ENCODE assay signal across 27 mouse cellular contexts in genomic region chr4:31860389-31860788, GRCm38 (mm10).
"Had no signal": no experiment of that assay in that cellular context is flagged by ENCODE, and none has a peak within 500 bp of the region (broad histone marks: within the 10 kb centered on the region; RNA-seq: fewer than 3 reads in every experiment).

No protein-coding gene starts in this region.

- H3K4me1 ChIP-seq: embryonic facial prominence, embryonic 10.5 days; embryonic facial prominence, embryonic 12.5 days; embryonic facial prominence, embryonic 13.5 days; embryonic facial prominence, embryonic 15.5 days; forebrain, embryonic 10.5 days; forebrain, embryonic 12.5 days; forebrain, embryonic 13.5 days had no signal

- H3K36me3 ChIP-seq: embryonic facial prominence, embryonic 10.5 days; embryonic facial prominence, embryonic 12.5 days; embryonic facial prominence, embryonic 13.5 days; embryonic facial prominence, embryonic 15.5 days; forebrain, embryonic 10.5 days; forebrain, embryonic 12.5 days had no signal

- DNase-seq: cerebellum, adult 8-10 months; cerebellum, adult 9-10 months; cerebellum, adult 9-11 months; cerebellum, postnatal 10 days; cerebellum, postnatal 14 days; cerebellum, postnatal 25 days; cerebellum, postnatal 36 days; embryo, embryonic 11 days; forebrain, postnatal 0 days; gastrocnemius, adult 2 months; gastrocnemius, postnatal 10 days; gastrocnemius, postnatal 14 days; gastrocnemius, postnatal 25 days; gastrocnemius, postnatal 36 days; heart, adult 11 months; heart, adult 18-20 months; heart, adult 2 months had no signal

- H3K4me3 ChIP-seq: embryonic facial prominence, embryonic 10.5 days; embryonic facial prominence, embryonic 12.5 days; embryonic facial prominence, embryonic 13.5 days; embryonic facial prominence, embryonic 15.5 days; erythroblast, embryonic 14.5 days; forebrain, embryonic 10.5 days; forebrain, embryonic 12.5 days; forebrain, embryonic 13.5 days; gastrocnemius, adult 2 months; heart, adult 2 months had no signal

- H3K9me3 ChIP-seq: embryonic facial prominence, embryonic 10.5 days; embryonic facial prominence, embryonic 12.5 days; embryonic facial prominence, embryonic 13.5 days; embryonic facial prominence, embryonic 15.5 days; forebrain, embryonic 10.5 days; forebrain, embryonic 12.5 days; forebrain, embryonic 13.5 days had no signal

- ATAC-seq: forebrain, embryonic 13.5 days; forebrain, embryonic 14.5 days; forebrain, embryonic 16.5 days; forebrain, postnatal 0 days had no signal

- H3K4me2 ChIP-seq: embryonic facial prominence, embryonic 12.5 days; embryonic facial prominence, embryonic 13.5 days; embryonic facial prominence, embryonic 15.5 days; forebrain, embryonic 12.5 days; forebrain, embryonic 13.5 days had no signal

- H3K27ac ChIP-seq: embryonic facial prominence, embryonic 10.5 days; embryonic facial prominence, embryonic 12.5 days; embryonic facial prominence, embryonic 13.5 days; embryonic facial prominence, embryonic 15.5 days; forebrain, embryonic 10.5 days; forebrain, embryonic 12.5 days; forebrain, embryonic 13.5 days; gastrocnemius, adult 2 months; heart, adult 2 months had no signal

- H3K9ac ChIP-seq: embryonic facial prominence, embryonic 12.5 days; embryonic facial prominence, embryonic 13.5 days; embryonic facial prominence, embryonic 15.5 days; forebrain, embryonic 12.5 days; forebrain, embryonic 13.5 days; forebrain, postnatal 0 days had no signal

- H3K27me3 ChIP-seq: embryonic facial prominence, embryonic 12.5 days; embryonic facial prominence, embryonic 13.5 days; embryonic facial prominence, embryonic 15.5 days; forebrain, embryonic 12.5 days; forebrain, embryonic 13.5 days had no signal
